In genomic region chr5:93005229-93005814, GRCm38 (mm10) we compare ENCODE assay signal across 8 mouse cellular contexts. TPM values are rescaled to one million over a fixed set of nuclear protein-coding genes. Genes with fewer than 3 reads are reported as not detected.
DNase-seq lines count a peak whose midpoint lies in the region; ATAC-seq lines count a peak whose summit lies in the region.

No protein-coding gene starts in this region.

- ATAC-seq in megakaryocyte, adult 5-6 weeks (ENCODE audit: poor library complexity, severe bottlenecking): no peak
- ATAC-seq in inflammation-experienced regulatory T-cells, adult 6 months: no peak

- 7% methylated on average over 20 of the region's 20 CpGs for WGBS in forebrain, embryonic 10.5 days

- peak overlapping the region; percentile 87 for H3K4me3 ChIP-seq in megakaryocyte, embryonic 14.5 days (replicated peaks)
- peak overlapping the region; percentile 28 for H3K4me3 ChIP-seq in forebrain, embryonic 10.5 days

- peak; percentile 43 for DNase-seq in forebrain, embryonic 10.5 days (ENCODE audit: extremely low spot score, low spot score)
- peak; percentile 42 to 60 for DNase-seq in heart, postnatal 14 days
- DNase-seq in kidney, postnatal 4 days: peak; percentile 67 to 76
- peak; percentile 56 for DNase-seq in mesoderm, embryonic 11.5 days (ENCODE audit: low read depth, low spot score)
- peak; percentile 66 for DNase-seq in telencephalon, adult 2 months (ENCODE audit: low read depth, low spot score)

- H3K27me3 ChIP-seq in megakaryocyte, embryonic 14.5 days (replicated peaks): peaks cover 12% of the 10 kb centered on the region
- H3K27me3 ChIP-seq in forebrain, embryonic 10.5 days (ENCODE audit: poor library complexity, severe bottlenecking): no peaks in the 10 kb centered on the region

- H3K9me3 ChIP-seq in megakaryocyte, embryonic 14.5 days: no peaks in the 10 kb centered on the region
- H3K9me3 ChIP-seq in forebrain, embryonic 10.5 days: no peaks in the 10 kb centered on the region

- H3K4me1 ChIP-seq in megakaryocyte, embryonic 14.5 days: peaks cover 34% of the 10 kb centered on the region
- H3K4me1 ChIP-seq in forebrain, embryonic 10.5 days: peaks cover 29% of the 10 kb centered on the region

- H3K36me3 ChIP-seq in megakaryocyte, embryonic 14.5 days (replicated peaks; ENCODE audit: low read length): no peaks in the 10 kb centered on the region
- no peaks in the 10 kb centered on the region for H3K36me3 ChIP-seq in forebrain, embryonic 10.5 days (replicated peaks)

- H3K27ac ChIP-seq in forebrain, embryonic 10.5 days: peak overlapping the region; percentile 81

- intact Hi-C loops in heart, postnatal 14 days (cut with DNase I): loop anchor here (10.0 kb wide), 1 partner anchor 259 kb away; the partner anchor contains the start of gene Ccng2

RNA-seq across cellular contexts. Expression of gene Sowahb, which starts 39.5 kb away (rescaled TPM):
- 0.09 TPM in 1 of 2 replicates, not detected in the other for polyA plus RNA-seq in megakaryocyte, embryonic 14.5 days (2012; ENCODE audit: insufficient read depth, low replicate concordance)
- total RNA-seq in megakaryocyte, adult 5-6 weeks (2015): not detected in 2 replicates
- not detected in 2 replicates for total RNA-seq in megakaryocyte, adult 5-6 weeks (2017)
- 0.21 and 0.43 TPM in 2 replicates for polyA plus RNA-seq in forebrain, embryonic 10.5 days (2016; fragmentation: Nextera tagmentation; extraction: Ambion mirVana)
- not detected for total RNA-seq in heart, postnatal 14 days (2021)
- polyA plus RNA-seq in inflammation-experienced regulatory T-cells, adult 6 months (2017; shearing (Covaris generic)): not detected
